Mouse (Mus musculus): ENCODE measurements at regions not wholly inside any gene's neighbourhood (a gene's known extent, or its start where the extent isn't known, plus 50 kb on each side); places are given as distances from the start of the nearest gene placed in this dataset.

DNA sequence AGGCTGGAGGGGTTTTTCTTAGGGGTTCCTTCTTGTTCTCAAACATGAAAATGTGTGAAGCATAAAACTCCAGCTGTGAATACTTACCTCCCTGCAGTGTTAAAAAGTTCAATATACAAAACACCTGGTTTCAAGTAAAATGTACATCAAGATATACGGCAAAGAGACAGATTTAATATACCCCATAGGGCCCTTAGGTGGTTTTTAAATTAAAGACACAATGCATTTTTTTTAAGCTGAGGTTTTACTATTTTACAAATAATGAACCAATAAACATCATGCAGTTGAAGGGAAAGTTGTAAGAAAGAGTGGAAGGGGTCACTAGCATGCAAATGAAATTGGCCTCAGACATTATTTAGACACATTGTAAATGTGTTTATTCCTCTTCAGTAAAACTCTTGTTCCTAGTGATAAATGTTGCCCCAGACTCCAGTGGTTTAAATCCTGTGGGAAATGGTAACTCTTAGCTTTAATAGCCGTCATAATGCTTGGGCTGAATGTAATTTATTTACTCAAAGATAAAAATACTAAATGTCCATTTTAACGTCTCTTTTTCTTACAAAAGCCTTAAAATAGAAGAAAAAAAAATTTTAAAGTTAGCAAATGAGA is 1337.9 kb downstream of the Efnb2 start:
- H3K27me3 ChIP-seq (ENCODE audit: control insufficient read depth, insufficient read depth, low read length): no peaks in the 10 kb centered on the region
- H3K9me3 ChIP-seq (replicated peaks; ENCODE audit: control insufficient read depth, low read length): no peaks in the 10 kb centered on the region
- WGBS: 67% methylated on average over 3 of the region's 3 CpGs
- H3K4me1 ChIP-seq (ENCODE audit: control insufficient read depth, insufficient read depth): no peaks in the 10 kb centered on the region
- no peak overlapping the region for H3K9ac ChIP-seq (replicated peaks; ENCODE audit: low read depth, low read length)
- ATAC-seq (ENCODE audit: insufficient read depth, low read depth) (no peak), DNase-seq (ENCODE audit: low spot score) (no peak)
- H3K27ac ChIP-seq (ENCODE audit: low read depth): no peak overlapping the region
- H3K4me2 ChIP-seq (ENCODE audit: low read depth, low read length): no peak overlapping the region
- H3K36me3 ChIP-seq (replicated peaks; ENCODE audit: control insufficient read depth, insufficient read depth, low read length): no peaks in the 10 kb centered on the region
- no peak for TF ChIP-seq CTCF (IDR thresholded peaks at IDR 0.05; ENCODE audit: low read depth)
- no peak overlapping the region for H3K4me3 ChIP-seq (ENCODE audit: low read depth, low read length)

DNA sequence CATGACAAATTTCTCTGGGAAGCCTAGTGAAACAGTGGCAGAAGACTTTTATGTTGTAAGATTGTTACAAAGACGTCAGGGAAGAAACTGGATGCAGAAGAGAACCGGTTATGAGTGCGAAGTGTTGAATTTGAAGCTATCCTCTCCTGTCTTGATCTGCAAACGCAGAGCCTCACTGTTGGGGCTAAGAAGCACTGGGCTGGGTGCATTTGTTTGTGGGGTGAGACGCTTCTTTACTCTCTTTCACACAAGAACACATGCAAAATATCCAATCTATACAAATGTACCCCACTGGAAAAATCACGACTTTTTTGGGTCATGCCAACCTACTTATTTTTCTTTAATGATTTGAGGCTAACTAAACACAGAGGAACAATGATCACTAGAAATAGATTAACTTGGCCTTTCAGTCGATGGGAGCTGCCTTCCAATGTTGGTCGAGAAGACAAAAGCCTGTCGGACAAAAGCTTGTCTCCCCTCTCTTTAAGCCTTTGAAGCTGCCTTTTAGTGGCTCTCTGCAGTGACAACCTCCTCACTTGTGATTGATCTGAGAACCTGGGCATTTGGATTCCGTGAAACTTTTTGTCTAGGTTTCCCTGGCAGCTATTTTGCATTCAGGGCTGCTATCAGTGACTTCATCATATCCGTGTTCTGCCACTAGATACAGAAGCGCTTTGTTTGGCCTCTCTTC is 1338.5 kb downstream of the Efnb2 start:
- Histone ChIP-seq H3K36me3 (replicated peaks; ENCODE audit: control insufficient read depth, insufficient read depth, low read length) (no peaks in the 10 kb centered on the region), H3K4me3 (ENCODE audit: low read depth, low read length) (no peak overlapping the region), H3K4me1 (ENCODE audit: control insufficient read depth, insufficient read depth) (no peaks in the 10 kb centered on the region), H3K27me3 (ENCODE audit: control insufficient read depth, insufficient read depth, low read length) (no peaks in the 10 kb centered on the region), H3K9me3 (replicated peaks; ENCODE audit: control insufficient read depth, low read length) (no peaks in the 10 kb centered on the region), H3K9ac (replicated peaks; ENCODE audit: low read depth, low read length) (no peak overlapping the region), H3K4me2 (ENCODE audit: low read depth, low read length) (no peak overlapping the region), H3K27ac (ENCODE audit: low read depth) (no peak overlapping the region)
- ATAC-seq (ENCODE audit: insufficient read depth, low read depth): no peak
- DNase-seq (ENCODE audit: low spot score): no peak
- no peak for TF ChIP-seq CTCF (IDR thresholded peaks at IDR 0.05; ENCODE audit: low read depth)
- 63% methylated on average over 12 of the region's 12 CpGs for WGBS

DNA sequence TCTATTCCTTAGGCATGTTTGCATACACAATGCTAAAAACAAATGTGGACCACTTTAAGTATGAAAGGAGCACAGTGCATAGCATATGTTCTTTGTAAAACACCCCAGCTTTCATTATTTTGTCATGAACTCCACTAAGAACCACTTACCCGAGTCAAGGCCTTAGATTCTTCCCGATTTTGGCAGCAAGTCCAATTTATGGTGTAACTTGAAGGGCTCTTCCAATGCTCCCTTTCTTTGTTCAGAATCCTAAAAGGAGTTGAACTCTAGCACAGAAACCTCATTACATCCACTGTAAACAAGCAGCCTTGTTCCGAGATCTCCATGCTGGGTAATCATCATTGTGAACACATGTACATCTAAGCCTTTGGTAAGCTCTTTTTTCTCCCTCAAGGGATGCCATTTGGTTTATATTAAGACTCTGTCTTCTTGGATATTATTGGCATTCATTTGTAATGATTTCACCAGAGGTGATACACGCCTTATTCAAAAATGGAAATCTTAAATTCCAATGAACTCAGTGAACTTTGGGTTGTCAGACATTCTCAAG is 1344.2 kb downstream of the Efnb2 start:
- no peak for TF ChIP-seq EP300 (IDR thresholded peaks at IDR 0.05; ENCODE audit: low read depth)
- TF ChIP-seq CTCF (IDR thresholded peaks at IDR 0.05; ENCODE audit: low read depth): no peak
- DNase-seq (ENCODE audit: low spot score) (no peak), ATAC-seq (ENCODE audit: insufficient read depth, low read depth) (no peak)
- H3K4me3 ChIP-seq (ENCODE audit: low read depth, low read length): no peak overlapping the region
- H3K4me1 ChIP-seq (ENCODE audit: control insufficient read depth, insufficient read depth): no peaks in the 10 kb centered on the region
- H3K27ac ChIP-seq (ENCODE audit: low read depth): no peak overlapping the region
- no peaks in the 10 kb centered on the region for H3K36me3 ChIP-seq (replicated peaks; ENCODE audit: control insufficient read depth, insufficient read depth, low read length)
- no peak overlapping the region for H3K9ac ChIP-seq (replicated peaks; ENCODE audit: low read depth, low read length)
- 78% methylated on average over 4 of the region's 4 CpGs for WGBS
- no peaks in the 10 kb centered on the region for H3K9me3 ChIP-seq (replicated peaks; ENCODE audit: control insufficient read depth, low read length)
- H3K4me2 ChIP-seq (ENCODE audit: low read depth, low read length): no peak overlapping the region
- H3K27me3 ChIP-seq (ENCODE audit: control insufficient read depth, insufficient read depth, low read length): no peaks in the 10 kb centered on the region

DNA sequence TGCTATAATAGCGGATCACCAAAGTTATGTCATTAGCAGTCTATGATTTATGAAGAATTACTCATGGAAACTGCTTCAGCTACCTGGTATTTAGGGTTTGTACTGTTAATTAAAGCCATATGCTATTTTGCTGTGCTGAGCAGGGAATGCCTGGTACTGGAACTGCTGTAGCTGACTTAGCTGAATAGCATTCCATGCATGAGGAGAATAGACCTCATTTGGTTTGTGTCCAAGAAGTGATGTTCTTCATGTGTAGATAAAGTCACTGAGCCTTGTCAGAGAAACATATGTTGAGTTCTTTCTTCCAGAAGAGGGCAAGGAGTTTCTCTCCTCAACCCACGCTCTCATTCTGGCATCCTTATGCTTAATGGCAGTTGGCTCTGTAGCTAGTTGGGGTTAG is 1351.8 kb downstream of the Efnb2 start:
- no peaks in the 10 kb centered on the region for H3K9me3 ChIP-seq (replicated peaks; ENCODE audit: control insufficient read depth, low read length)
- DNase-seq (ENCODE audit: low spot score) (no peak), ATAC-seq (ENCODE audit: insufficient read depth, low read depth) (no peak)
- H3K27ac ChIP-seq (ENCODE audit: low read depth): no peak overlapping the region
- no peak overlapping the region for H3K4me3 ChIP-seq (ENCODE audit: low read depth, low read length)
- TF ChIP-seq CTCF (IDR thresholded peaks at IDR 0.05; ENCODE audit: low read depth): no peak
- TF ChIP-seq EP300 (IDR thresholded peaks at IDR 0.05; ENCODE audit: low read depth): no peak
- WGBS: 71% methylated on average over 2 of the region's 2 CpGs
- no peaks in the 10 kb centered on the region for H3K4me1 ChIP-seq (ENCODE audit: control insufficient read depth, insufficient read depth)
- no peak overlapping the region for H3K4me2 ChIP-seq (ENCODE audit: low read depth, low read length)
- H3K9ac ChIP-seq (replicated peaks; ENCODE audit: low read depth, low read length): no peak overlapping the region
- no peaks in the 10 kb centered on the region for H3K36me3 ChIP-seq (replicated peaks; ENCODE audit: control insufficient read depth, insufficient read depth, low read length)
- H3K27me3 ChIP-seq (ENCODE audit: control insufficient read depth, insufficient read depth, low read length): no peaks in the 10 kb centered on the region

DNA sequence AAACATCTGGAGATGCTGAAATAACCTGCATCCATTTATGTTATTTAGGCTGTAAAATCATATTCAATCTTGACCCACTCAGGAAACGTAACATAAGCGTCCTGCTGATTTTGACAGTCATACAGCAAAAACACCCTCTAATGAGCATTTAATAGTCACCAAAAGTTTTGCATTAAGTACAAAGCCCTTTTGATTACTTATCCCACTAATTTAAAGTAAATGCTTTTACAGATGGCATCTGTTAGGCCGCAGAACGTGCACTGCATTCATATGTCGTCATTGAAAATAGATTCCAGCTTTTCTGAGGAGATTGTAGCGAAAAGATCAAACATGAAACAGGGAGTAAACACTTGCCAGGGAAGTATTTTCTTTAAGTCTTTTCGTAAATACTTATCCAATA is 1371.7 kb downstream of the Efnb2 start:
- Histone ChIP-seq H3K4me1 (ENCODE audit: control insufficient read depth, insufficient read depth) (no peaks in the 10 kb centered on the region), H3K4me3 (ENCODE audit: low read depth, low read length) (no peak overlapping the region), H3K4me2 (ENCODE audit: low read depth, low read length) (no peak overlapping the region), H3K9me3 (replicated peaks; ENCODE audit: control insufficient read depth, low read length) (no peaks in the 10 kb centered on the region), H3K36me3 (replicated peaks; ENCODE audit: control insufficient read depth, insufficient read depth, low read length) (no peaks in the 10 kb centered on the region), H3K9ac (replicated peaks; ENCODE audit: low read depth, low read length) (no peak overlapping the region), H3K27ac (ENCODE audit: low read depth) (no peak overlapping the region), H3K27me3 (ENCODE audit: control insufficient read depth, insufficient read depth, low read length) (no peaks in the 10 kb centered on the region)
- WGBS: 78% methylated on average over 7 of the region's 7 CpGs
- ATAC-seq (ENCODE audit: insufficient read depth, low read depth) (no peak), DNase-seq (ENCODE audit: low spot score) (no peak)
- TF ChIP-seq EP300 (IDR thresholded peaks at IDR 0.05; ENCODE audit: low read depth) (no peak), CTCF (IDR thresholded peaks at IDR 0.05; ENCODE audit: low read depth) (no peak)

DNA sequence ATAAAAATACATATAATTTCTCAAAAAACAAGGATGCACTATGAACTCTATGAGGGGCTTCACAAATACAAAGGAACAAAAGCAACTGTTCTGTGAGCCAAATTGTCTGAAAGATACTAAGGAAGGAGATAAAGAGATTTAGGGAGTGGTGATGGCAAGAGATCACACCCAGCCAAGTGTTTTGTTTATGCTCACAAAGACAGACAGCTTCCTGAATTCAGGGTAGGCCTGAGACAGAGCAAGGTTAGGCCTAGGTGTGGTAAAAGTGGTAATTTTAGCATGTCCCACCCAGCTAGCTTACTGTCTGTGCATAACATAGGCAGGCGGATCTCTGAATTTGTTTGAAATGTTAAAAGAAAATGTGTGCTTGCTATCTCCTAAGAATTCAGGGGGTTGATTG is 1374.5 kb downstream of the Efnb2 start:
- TF ChIP-seq EP300 (IDR thresholded peaks at IDR 0.05; ENCODE audit: low read depth) (no peak), CTCF (IDR thresholded peaks at IDR 0.05; ENCODE audit: low read depth) (no peak)
- Histone ChIP-seq H3K9me3 (replicated peaks; ENCODE audit: control insufficient read depth, low read length) (no peaks in the 10 kb centered on the region), H3K9ac (replicated peaks; ENCODE audit: low read depth, low read length) (no peak overlapping the region), H3K27ac (ENCODE audit: low read depth) (no peak overlapping the region), H3K36me3 (replicated peaks; ENCODE audit: control insufficient read depth, insufficient read depth, low read length) (no peaks in the 10 kb centered on the region), H3K4me1 (ENCODE audit: control insufficient read depth, insufficient read depth) (no peaks in the 10 kb centered on the region), H3K4me2 (ENCODE audit: low read depth, low read length) (no peak overlapping the region), H3K4me3 (ENCODE audit: low read depth, low read length) (no peak overlapping the region), H3K27me3 (ENCODE audit: control insufficient read depth, insufficient read depth, low read length) (no peaks in the 10 kb centered on the region)
- WGBS: 83% methylated on average over 1 of the region's 1 CpGs
- no peak for DNase-seq (ENCODE audit: low spot score)
- no peak for ATAC-seq (ENCODE audit: insufficient read depth, low read depth)

Measured in heart, postnatal 0 days (tissue).